Mouse (Mus musculus) G1E (cell line): ENCODE data around the gene Rxfp4.

Experiments used
- CTCF ChIP-seq: IDR thresholded peaks from 2 replicates; pipeline ENCODE4 v1.5.1; 2012; ENCODE audit warnings: low read depth, low read length, inconsistent platforms, mixed read lengths
- GATA1 ChIP-seq: IDR thresholded peaks from 2 replicates; pipeline ENCODE4 v1.6.1; 2012; ENCODE audit warnings: borderline replicate concordance, low read length, inconsistent platforms, mixed read lengths

GRCm38 (mm10) chr3:88635506-88636275 lies 17.3 kb downstream of the Rxfp4 start:
- no peak for TF ChIP-seq CTCF
- TF ChIP-seq GATA1 = no peak
